Mouse (Mus musculus): ENCODE data around the gene Peli2. TPM values are rescaled to one million over a fixed set of nuclear protein-coding genes. Genes with fewer than 3 reads are reported as not detected.

Gene Peli2
- polyA plus RNA-seq, 1 experiment, result not detected

DNA sequence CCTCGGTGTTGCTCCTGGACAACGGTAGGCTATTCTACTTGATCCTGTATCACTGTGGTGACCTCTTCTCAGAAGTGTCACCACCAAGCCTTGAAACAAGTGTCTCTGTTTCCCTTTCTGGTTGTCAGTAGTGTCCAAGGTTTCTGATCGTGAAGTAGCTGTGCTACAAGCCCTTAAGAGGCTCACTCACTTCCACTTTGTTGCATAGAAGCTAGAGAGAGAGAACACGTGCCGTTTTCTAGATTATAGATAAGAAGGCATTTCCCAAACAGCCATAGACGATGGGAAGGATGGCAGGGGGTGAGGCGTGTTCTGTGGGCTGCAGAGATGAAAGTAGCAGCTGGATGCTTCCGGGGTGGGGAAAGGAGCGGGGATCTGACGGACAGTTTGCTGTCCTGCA, 132.6 kb downstream of the Peli2 start:
- TF ChIP-seq POLR2A (IDR thresholded peaks at IDR 0.05; ENCODE audit: insufficient read depth, low read depth, low read length) (no peak), CTCF (IDR thresholded peaks at IDR 0.05; ENCODE audit: insufficient read depth, low read depth, low read length) (no peak)
- Histone ChIP-seq H3K4me3 (ENCODE audit: insufficient read depth, low read depth, low read length) (no peak overlapping the region), H3K4me1 (ENCODE audit: control insufficient read depth, insufficient read depth, low read length) (peaks cover 17% of the 10 kb centered on the region), H3K27ac (ENCODE audit: insufficient read depth, low read depth, low read length) (no peak overlapping the region)
- WGBS, result 52% methylated on average over 10 of the region's 10 CpGs

DNA sequence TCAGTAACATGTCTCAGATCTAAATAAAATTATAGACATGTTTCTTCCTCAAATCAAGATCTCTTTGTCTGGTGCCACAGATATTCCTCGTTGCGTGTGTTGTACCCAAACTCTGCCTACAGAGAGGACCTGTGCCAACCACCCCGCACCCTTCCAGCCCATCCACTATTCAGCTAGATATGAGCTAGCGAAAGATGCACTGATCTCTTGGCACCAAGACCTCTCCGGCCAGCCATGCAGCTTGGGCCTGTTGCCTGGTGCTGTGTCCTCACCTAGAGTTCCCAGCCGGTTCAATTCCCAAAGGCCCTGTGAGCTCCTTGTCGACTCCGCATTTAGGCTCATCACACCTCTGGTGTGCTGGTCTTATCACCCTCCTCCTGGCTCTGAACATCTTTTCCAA, 134.1 kb downstream of the Peli2 start:
- WGBS, result 89% methylated on average over 8 of the region's 8 CpGs
- Histone ChIP-seq H3K27ac (ENCODE audit: insufficient read depth, low read depth, low read length) (no peak overlapping the region), H3K4me3 (ENCODE audit: insufficient read depth, low read depth, low read length) (no peak overlapping the region), H3K4me1 (ENCODE audit: control insufficient read depth, insufficient read depth, low read length) (peaks cover 17% of the 10 kb centered on the region)
- TF ChIP-seq POLR2A (IDR thresholded peaks at IDR 0.05; ENCODE audit: insufficient read depth, low read depth, low read length), result no peak

DNA sequence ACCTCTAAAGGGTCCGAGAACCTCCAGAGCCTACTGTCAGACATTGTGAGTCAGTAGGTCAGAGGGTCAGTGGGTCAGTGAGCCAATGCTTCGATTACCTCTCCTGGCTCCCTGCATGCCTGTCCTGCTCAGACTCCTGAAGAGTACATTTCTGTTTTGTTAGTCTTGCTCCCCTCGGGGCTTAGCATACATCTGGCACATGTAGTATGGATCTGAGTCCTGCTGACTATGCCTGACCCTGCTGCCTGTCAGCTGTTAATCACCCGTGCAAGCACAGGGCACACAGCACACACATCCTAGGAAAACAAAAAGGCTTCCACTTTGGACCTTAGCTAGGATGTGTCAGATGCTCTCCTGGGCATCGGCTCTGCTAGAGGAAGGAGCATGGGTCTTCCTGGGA, 134.7 kb downstream of the Peli2 start:
- Histone ChIP-seq H3K4me1 (ENCODE audit: control insufficient read depth, insufficient read depth, low read length) (peaks cover 15% of the 10 kb centered on the region), H3K4me3 (ENCODE audit: insufficient read depth, low read depth, low read length) (no peak overlapping the region), H3K27ac (ENCODE audit: insufficient read depth, low read depth, low read length) (no peak overlapping the region)
- 80% methylated on average over 5 of the region's 5 CpGs for WGBS
- TF ChIP-seq CTCF (IDR thresholded peaks at IDR 0.05; ENCODE audit: insufficient read depth, low read depth, low read length), result no peak
- TF ChIP-seq POLR2A (IDR thresholded peaks at IDR 0.05; ENCODE audit: insufficient read depth, low read depth, low read length), result no peak

DNA sequence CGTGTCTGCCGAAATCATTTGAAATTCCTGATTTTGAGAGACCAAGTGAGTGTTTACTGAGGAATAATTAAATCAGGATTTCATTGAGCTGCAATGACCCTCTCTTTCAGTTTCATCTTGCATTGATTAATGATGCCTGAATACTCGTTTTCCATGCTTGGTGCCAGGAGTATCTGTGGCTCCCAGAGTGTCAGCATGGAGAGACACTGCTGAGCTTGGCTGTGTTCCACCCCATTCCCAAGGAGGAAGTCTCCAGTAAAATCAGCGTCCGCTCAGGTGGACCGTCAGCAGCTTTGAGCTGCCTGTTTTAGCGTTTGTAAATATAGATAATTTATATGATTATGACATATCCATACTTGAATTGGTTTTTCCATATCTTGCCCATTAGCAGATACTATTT, 137.1 kb downstream of the Peli2 start:
- 60% methylated on average over 7 of the region's 7 CpGs for WGBS
- H3K4me1 ChIP-seq (ENCODE audit: control insufficient read depth, insufficient read depth, low read length), result peaks cover 5% of the 10 kb centered on the region; the same call in 1 of the 2 replicates
- H3K4me3 ChIP-seq (ENCODE audit: insufficient read depth, low read depth, low read length), result no peak overlapping the region
- TF ChIP-seq CTCF (IDR thresholded peaks at IDR 0.05; ENCODE audit: insufficient read depth, low read depth, low read length) (no peak), POLR2A (IDR thresholded peaks at IDR 0.05; ENCODE audit: insufficient read depth, low read depth, low read length) (no peak)
- no peak overlapping the region for H3K27ac ChIP-seq (ENCODE audit: insufficient read depth, low read depth, low read length)

DNA sequence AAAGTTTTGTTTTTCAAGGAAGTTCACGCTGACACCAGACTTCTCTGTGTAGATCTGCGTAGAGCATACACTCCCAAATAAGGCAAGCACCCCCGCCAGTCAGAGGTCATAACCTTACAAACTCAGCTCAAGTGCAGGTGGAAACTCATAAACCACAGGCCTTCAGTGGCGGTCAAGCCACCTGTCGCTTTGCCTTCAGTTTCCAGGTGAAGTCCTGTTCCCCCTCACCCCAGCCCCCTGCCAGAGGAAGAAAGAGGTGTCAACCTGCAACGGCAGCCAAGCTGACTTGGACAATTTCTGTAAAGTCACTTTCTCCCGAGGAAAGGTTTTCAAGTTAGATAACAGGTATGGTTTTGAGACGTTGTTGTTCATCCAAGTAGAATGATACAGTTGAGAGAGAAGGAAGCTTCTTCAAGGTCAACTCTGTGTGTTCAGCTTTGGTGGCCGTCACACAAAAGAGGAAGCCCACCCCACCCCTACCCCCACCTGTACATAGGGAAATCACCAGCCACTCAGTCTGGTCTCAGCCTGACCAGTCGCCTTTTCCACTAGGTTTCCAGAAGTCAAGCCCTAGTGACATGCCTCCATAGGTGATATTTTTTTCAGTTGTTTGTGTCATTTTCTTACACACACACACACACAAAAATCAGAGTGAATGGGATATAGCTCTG, 138.2 kb downstream of the Peli2 start:
- no peak for TF ChIP-seq POLR2A (IDR thresholded peaks at IDR 0.05; ENCODE audit: insufficient read depth, low read depth, low read length)
- no peak for TF ChIP-seq CTCF (IDR thresholded peaks at IDR 0.05; ENCODE audit: insufficient read depth, low read depth, low read length)
- Histone ChIP-seq H3K27ac (ENCODE audit: insufficient read depth, low read depth, low read length) (no peak overlapping the region), H3K4me1 (ENCODE audit: control insufficient read depth, insufficient read depth, low read length) (0 out of 2 replicates have a peak, but pooled peaks cover 3% of the 10 kb centered on the region), H3K4me3 (ENCODE audit: insufficient read depth, low read depth, low read length) (no peak overlapping the region)
- 89% methylated on average over 10 of the region's 10 CpGs for WGBS

DNA sequence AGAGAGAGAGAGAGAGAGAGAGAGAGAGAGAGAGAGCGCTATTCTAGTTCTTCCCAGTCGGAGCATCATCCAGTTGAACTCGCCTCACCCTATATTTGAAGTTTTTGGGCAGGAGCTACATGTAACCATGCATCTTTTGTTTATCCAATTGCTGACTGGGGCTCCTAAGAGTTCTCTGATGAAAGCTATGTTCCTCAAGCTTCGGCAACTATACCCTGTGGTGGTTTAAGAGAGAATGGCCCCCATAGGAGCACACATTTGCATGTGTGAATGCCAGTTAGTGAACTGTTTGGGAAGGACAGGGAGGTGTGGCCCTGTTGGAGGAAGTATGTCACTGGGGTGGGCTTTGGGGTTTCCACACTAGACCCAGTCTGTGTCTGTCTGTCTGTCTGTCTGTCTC, 142.5 kb downstream of the Peli2 start:
- no peak for TF ChIP-seq CTCF (IDR thresholded peaks at IDR 0.05; ENCODE audit: insufficient read depth, low read depth, low read length)
- TF ChIP-seq POLR2A (IDR thresholded peaks at IDR 0.05; ENCODE audit: insufficient read depth, low read depth, low read length), result no peak
- Histone ChIP-seq H3K4me1 (ENCODE audit: control insufficient read depth, insufficient read depth, low read length) (peaks cover 3% of the 10 kb centered on the region; the same call in 1 of the 2 replicates), H3K4me3 (ENCODE audit: insufficient read depth, low read depth, low read length) (no peak overlapping the region), H3K27ac (ENCODE audit: insufficient read depth, low read depth, low read length) (no peak overlapping the region)
- 88% methylated on average over 4 of the region's 4 CpGs for WGBS

DNA sequence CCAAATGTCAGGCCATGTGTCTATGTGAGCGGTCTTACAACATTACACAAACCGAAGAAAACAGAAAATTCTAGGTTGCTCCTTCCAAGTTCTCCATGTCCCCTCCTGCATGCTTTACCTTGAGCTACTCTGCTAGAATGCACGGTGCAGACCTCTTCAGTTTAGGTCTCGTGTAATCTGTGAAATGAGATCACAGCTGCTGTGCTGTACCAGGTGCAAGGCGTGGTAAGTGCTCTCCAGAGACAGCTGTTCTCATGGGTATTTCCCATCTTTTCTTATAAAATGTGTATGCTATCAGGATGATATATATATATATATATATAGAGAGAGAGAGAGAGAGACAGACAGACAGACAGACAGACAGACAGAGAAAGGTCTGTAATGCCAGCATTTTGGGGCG, 146.1 kb downstream of the Peli2 start:
- H3K27ac ChIP-seq (ENCODE audit: insufficient read depth, low read depth, low read length), result no peak overlapping the region
- H3K4me1 ChIP-seq (ENCODE audit: control insufficient read depth, insufficient read depth, low read length), result no peaks in the 10 kb centered on the region; the same call in 1 of the 2 replicates
- TF ChIP-seq CTCF (IDR thresholded peaks at IDR 0.05; ENCODE audit: insufficient read depth, low read depth, low read length), result no peak
- no peak for TF ChIP-seq POLR2A (IDR thresholded peaks at IDR 0.05; ENCODE audit: insufficient read depth, low read depth, low read length)
- H3K4me3 ChIP-seq (ENCODE audit: insufficient read depth, low read depth, low read length), result no peak overlapping the region
- WGBS, result 92% methylated on average over 6 of the region's 6 CpGs

DNA sequence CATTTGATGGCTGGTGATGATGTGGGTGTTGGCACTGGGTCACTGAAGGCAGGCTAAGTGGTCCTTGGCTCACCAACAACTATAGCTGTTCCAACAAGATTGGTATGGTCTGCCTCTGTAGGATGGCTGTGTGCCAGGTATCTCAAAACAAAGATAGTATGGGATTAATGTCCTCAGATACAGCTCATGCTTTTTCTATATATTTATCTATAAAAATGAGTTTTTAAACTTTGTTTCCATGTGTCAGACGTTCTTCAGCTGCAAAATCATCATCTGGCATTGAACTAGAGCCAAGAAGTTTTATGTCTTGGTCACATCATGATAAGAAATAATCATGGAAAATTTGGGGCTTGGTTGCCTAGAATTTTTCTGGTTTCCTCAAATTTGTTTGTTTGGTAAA, 157.7 kb downstream of the Peli2 start:
- TF ChIP-seq POLR2A (IDR thresholded peaks at IDR 0.05; ENCODE audit: insufficient read depth, low read depth, low read length), result no peak
- TF ChIP-seq CTCF (IDR thresholded peaks at IDR 0.05; ENCODE audit: insufficient read depth, low read depth, low read length), result no peak
- no peak overlapping the region for H3K27ac ChIP-seq (ENCODE audit: insufficient read depth, low read depth, low read length)
- no peak overlapping the region for H3K4me3 ChIP-seq (ENCODE audit: insufficient read depth, low read depth, low read length)
- WGBS, result 77% methylated on average over 1 of the region's 1 CpGs
- H3K4me1 ChIP-seq (ENCODE audit: control insufficient read depth, insufficient read depth, low read length), result no peaks in the 10 kb centered on the region

DNA sequence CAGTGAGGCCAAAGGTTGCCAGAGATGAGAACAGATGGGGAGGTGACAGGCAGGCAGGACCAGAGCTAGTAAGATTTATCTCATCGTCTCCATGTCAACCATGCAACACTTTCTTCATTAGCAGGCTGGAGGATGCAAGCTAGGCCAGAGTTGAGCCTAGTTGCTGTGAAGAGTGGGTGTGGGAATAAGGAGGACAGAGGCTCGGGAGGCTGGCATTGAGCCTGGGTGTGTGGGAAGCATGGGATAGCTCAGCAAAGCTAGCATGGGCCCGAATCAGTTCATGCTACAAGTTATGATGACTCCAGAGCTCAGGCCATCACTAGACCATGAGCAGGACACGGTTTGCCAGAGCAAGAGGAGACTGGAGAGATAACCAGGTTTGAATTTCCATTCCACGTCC, 166.3 kb downstream of the Peli2 start:
- peaks cover 11% of the 10 kb centered on the region for H3K4me1 ChIP-seq (ENCODE audit: control insufficient read depth, insufficient read depth, low read length)
- H3K4me3 ChIP-seq (ENCODE audit: insufficient read depth, low read depth, low read length), result no peak overlapping the region
- no peak overlapping the region for H3K27ac ChIP-seq (ENCODE audit: insufficient read depth, low read depth, low read length)
- no peak for TF ChIP-seq CTCF (IDR thresholded peaks at IDR 0.05; ENCODE audit: insufficient read depth, low read depth, low read length)
- no peak for TF ChIP-seq POLR2A (IDR thresholded peaks at IDR 0.05; ENCODE audit: insufficient read depth, low read depth, low read length)
- WGBS, result 71% methylated on average over 5 of the region's 5 CpGs

Data from olfactory bulb, adult 2 months (tissue).